8 mouse cellular contexts compared by ENCODE assay signal in the genomic region with DNA sequence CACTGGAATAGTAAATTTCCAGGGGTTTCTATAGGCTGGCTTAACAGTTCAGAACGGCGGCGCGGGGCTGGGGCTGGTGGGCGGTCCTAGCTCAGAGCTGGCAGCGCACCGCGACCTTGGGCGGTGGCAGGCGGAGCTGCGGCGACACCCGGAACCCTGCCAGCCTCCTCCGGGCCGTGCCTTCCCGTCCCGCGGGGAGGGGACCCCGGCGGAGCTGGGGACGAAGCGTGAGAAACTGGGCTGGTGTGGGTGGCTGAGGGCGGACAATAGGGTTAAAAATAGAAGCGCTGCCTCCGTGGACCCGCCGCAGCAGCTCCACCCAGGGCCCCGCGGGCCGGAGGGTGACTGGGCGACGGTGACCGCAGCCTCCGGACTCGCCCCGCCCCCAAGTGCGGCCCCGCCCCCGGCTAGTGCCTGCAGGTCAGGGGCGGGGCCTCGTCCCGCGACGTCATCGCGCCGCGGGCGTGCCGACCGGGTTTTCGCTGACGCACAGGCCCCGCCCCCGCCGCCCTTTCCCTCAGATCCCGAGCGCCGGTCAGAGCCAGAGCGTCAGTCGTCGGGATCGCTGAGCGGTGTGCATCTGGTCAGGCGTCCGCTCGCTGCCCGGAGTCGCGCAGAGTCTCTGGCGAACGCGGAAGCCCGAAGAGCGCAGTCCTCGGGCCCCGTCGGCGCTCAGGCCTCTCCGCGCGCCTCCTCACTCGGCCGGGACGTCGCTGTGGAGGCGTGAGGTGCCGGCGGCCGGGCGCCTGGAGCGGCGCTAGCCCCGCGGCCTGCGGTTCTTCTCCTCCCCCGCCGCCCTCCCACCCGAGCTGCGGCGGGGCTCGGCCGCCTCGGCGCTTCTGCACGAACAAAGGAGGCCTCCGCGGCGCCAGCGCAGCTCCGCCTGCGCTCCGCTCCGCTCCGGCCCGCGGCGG. TPM values are rescaled to one million over a fixed set of nuclear protein-coding genes. Genes with fewer than 3 reads are reported as not detected.
DNase-seq lines count a peak whose midpoint lies in the region; ATAC-seq and TF ChIP-seq lines count a peak whose summit lies in the region.

Gene Zfand5 (plus strand): TSS at position 538 of the 914 bp plus-strand sequence.

- peaks cover 20% of the 10 kb centered on the region for H3K4me1 ChIP-seq in hindbrain, embryonic 10.5 days (replicated peaks)
- H3K4me1 ChIP-seq in lung, postnatal 0 days (ENCODE audit: insufficient read depth, low read depth, low read length) = peaks cover 2% of the 10 kb centered on the region; the same call in 1 of the 2 replicates

- H3K27me3 ChIP-seq in hindbrain, embryonic 10.5 days (ENCODE audit: insufficient read depth, poor library complexity, severe bottlenecking) = no peaks in the 10 kb centered on the region
- H3K27me3 ChIP-seq in lung, postnatal 0 days (replicated peaks; ENCODE audit: insufficient read depth, low read length) = no peaks in the 10 kb centered on the region

- TF ChIP-seq CTCF in lung, postnatal 0 days (IDR thresholded peaks at IDR 0.05) = peak; percentile 14

- ATAC-seq in frontal cortex, adult (ENCODE audit: low TSS enrichment) = peak; percentile 82
- ATAC-seq in lung, postnatal 0 days = peak; percentile 92

- peak; percentile 61 for DNase-seq in MEL-GATA-1-ER (ENCODE audit: extremely low read depth, low read depth)
- DNase-seq in cerebellum, adult 8-10 months = peak; percentile 100
- peak; percentile 96 for DNase-seq in hindbrain, embryonic 10.5 days (ENCODE audit: low spot score)
- DNase-seq in layer of hippocampus, adult 9-11 months = peak; percentile 98
- DNase-seq in lung, postnatal 0 days (ENCODE audit: low spot score) = peak; percentile 97
- peak; percentile 99 for DNase-seq in ovary, postnatal 14 days (ENCODE audit: low spot score)
- peak; percentile 99 for DNase-seq in thymus, postnatal 14 days

- under 1% methylated on average over 107 of the region's 118 CpGs for WGBS in hindbrain, embryonic 10.5 days
- 2% methylated on average over 63 of the region's 118 CpGs for WGBS in lung, postnatal 0 days

- no peak; the same call in 1 of the 2 replicates for TF ChIP-seq EP300 in lung, postnatal 0 days (IDR thresholded peaks at IDR 0.05)

- peak within 1 kb of the TSS; percentile 96 for H3K4me3 ChIP-seq in hindbrain, embryonic 10.5 days
- H3K4me3 ChIP-seq in lung, postnatal 0 days (ENCODE audit: low read depth, low read length) = peak within 1 kb of the TSS; percentile 99

- H3K4me2 ChIP-seq in lung, postnatal 0 days (replicated peaks; ENCODE audit: low read depth, low read length) = peak within 1 kb of the TSS; percentile 62

- H3K9ac ChIP-seq in lung, postnatal 0 days (replicated peaks; ENCODE audit: low read depth) = peak within 1 kb of the TSS; percentile 98

- peaks cover 9% of the 10 kb centered on the region for H3K36me3 ChIP-seq in hindbrain, embryonic 10.5 days
- H3K36me3 ChIP-seq in lung, postnatal 0 days (ENCODE audit: insufficient read depth, low read length) = no peaks in the 10 kb centered on the region

- no peaks in the 10 kb centered on the region for H3K9me3 ChIP-seq in hindbrain, embryonic 10.5 days
- no peaks in the 10 kb centered on the region for H3K9me3 ChIP-seq in lung, postnatal 0 days (ENCODE audit: low read length)

- peak within 1 kb of the TSS; percentile 100 for H3K27ac ChIP-seq in hindbrain, embryonic 10.5 days
- peak within 1 kb of the TSS; percentile 100 for H3K27ac ChIP-seq in lung, postnatal 0 days (ENCODE audit: low read length)

RNA-seq across cellular contexts. Expression of gene Zfand5, which starts in this region (rescaled TPM):
- polyA plus RNA-seq in hindbrain, embryonic 10.5 days (2016; fragmentation: Nextera tagmentation; extraction: Ambion mirVana) = 106 and 108 TPM in 2 replicates
- 108 and 109 TPM in 2 replicates for polyA plus RNA-seq in lung, postnatal 0 days (2015; fragmentation: Nextera tagmentation; extraction: Ambion mirVana)

Comparison
In these comparisons a context has a peak if more than half of its experiments do, and no peak if none do; other contexts are left out.
1. Peak in every context shown above with its lines: DNase-seq, ATAC-seq, H3K4me3 ChIP-seq and H3K27ac ChIP-seq.